Mouse (Mus musculus) liver, postnatal 0 days (tissue): ENCODE results near the gene Vmn1r5.

Experiments
- CTCF ChIP-seq: sonication (generic); IDR thresholded peaks from 2 replicates; pipeline ENCODE4 v1.5.1; 2016; ENCODE audit warnings: antibody characterized with exemption, low read depth
- EP300 ChIP-seq: IDR thresholded peaks from 2 replicates; pipeline ENCODE4 v1.6.1; 2016; ENCODE audit warnings: antibody characterized with exemption, low read depth, mild to moderate bottlenecking

GRCm38 (mm10) chr6:56931648-56932415, 38.2 kb upstream of the Vmn1r5 start:
- TF ChIP-seq CTCF (no peak), EP300 (no peak)
